Mouse (Mus musculus): Measurements from ENCODE around the gene Spag17.

- TF ChIP-seq CTCF (conservative IDR thresholded peaks at IDR 0.05; ENCODE audit: low read length) (no peak), POU5F1 (IDR thresholded peaks at IDR 0.05; ENCODE audit: borderline replicate concordance, low read length) (no peak)
Observed at GRCm38 (mm10) chr3:99885187-99885811, at the start of gene Spag17.
